Mouse (Mus musculus): ENCODE data around the gene Fktn. TPM values are rescaled to one million over a fixed set of nuclear protein-coding genes. Genes with fewer than 3 reads are reported as not detected.

The Fktn gene
- polyA plus RNA-seq (2012; rRNA removed), result 2.3 and 2.5 TPM in 2 replicates

DNA sequence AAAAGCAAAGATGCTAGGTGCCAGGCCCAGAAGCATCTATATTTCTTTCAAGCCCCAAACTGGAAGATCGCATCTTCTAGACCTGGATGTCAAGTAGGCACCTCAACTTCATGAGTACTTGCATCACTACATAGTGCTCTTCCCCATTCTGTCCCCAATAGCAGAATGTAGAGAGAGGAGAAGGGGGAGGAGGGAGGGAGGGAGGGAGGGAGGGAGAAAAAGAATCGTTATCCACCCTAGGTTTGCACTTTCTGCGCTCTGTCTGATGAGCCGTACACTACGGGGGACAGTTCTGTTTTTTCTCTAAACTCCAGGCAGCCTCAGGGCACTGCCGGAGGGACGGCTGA lies at the start of gene Fktn:
Gene Fktn, plus strand, starts transcription at position 295 of the 347 bp plus-strand sequence.

GRCm38 (mm10) chr4:53825821-53826605 lies 112.2 kb downstream of the Fktn start, which contains the start of gene Tmem38b:
Gene Tmem38b (plus strand): TSS chr4:53826045.

Other genes with a start within 250 kb of the Fktn start
- 0.57 and 0.62 TPM in 2 replicates for gene Fsd1l, start 82.5 kb upstream of the Fktn start, polyA plus RNA-seq (2012; rRNA removed)
- gene Tal2, start 65.7 kb downstream of the Fktn start, polyA plus RNA-seq (2012; rRNA removed), result 0.01 and 0.02 TPM in 2 replicates
- 2.0 and 2.7 TPM in 2 replicates for gene Tmem38b, start 112.0 kb downstream of the Fktn start, polyA plus RNA-seq (2012; rRNA removed)

Measured in liver, embryonic 14 days (tissue).